Comparison of ENCODE assay signal across 12 mouse cellular contexts in the genomic region with DNA sequence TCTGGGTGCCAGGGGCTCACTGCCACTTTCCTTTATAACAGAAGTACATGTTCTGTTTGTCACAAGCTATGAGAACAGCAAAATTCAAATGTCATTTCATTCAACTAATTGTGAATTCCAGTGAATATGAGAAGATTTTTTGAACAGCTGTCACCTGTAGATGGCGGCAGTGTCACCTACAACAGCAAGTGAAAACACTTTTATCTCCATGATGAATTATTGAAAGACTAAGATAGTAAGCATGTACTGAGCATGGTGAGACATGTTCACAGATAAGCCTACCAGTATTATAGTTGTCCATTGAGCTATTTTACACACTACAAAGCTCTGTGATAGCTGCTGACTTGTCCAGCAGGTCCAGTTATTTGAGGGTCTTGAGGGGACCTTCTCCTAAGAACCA. TPM values are rescaled to one million over a fixed set of nuclear protein-coding genes. Genes with fewer than 3 reads are reported as not detected.
DNase-seq lines count a peak whose midpoint lies in the region; TF ChIP-seq lines count a peak whose summit lies in the region.
"Had no signal": no experiment of that assay in that cellular context is flagged by ENCODE, and none has a peak within 500 bp of the region (broad histone marks: within the 10 kb centered on the region; RNA-seq: fewer than 3 reads in every experiment).

No protein-coding gene starts in this region.

- peak; percentile 64 for TF ChIP-seq CTCF in left cerebral cortex, adult 2 months (IDR thresholded peaks at IDR 0.05)

- H3K36me3 ChIP-seq in forebrain, embryonic 10.5 days (replicated peaks), result no peaks in the 10 kb centered on the region
- H3K36me3 ChIP-seq: hindbrain, embryonic 15.5 days had no signal

- H3K27ac ChIP-seq in left cerebral cortex, adult 2 months, result no peak overlapping the region
- no peak overlapping the region for H3K27ac ChIP-seq in forebrain, embryonic 10.5 days
- H3K27ac ChIP-seq: hindbrain, embryonic 15.5 days had no signal

- H3K4me1 ChIP-seq in forebrain, embryonic 10.5 days, result no peaks in the 10 kb centered on the region
- H3K4me1 ChIP-seq: hindbrain, embryonic 15.5 days had no signal

- DNase-seq in adrenal gland, postnatal 36 days, result peak; percentile 10 to 44
- DNase-seq in adrenal gland, adult 8-10 months, result no peak
- peak in 1 of 2 experiments; percentile 11 for DNase-seq in left cerebral cortex, adult 2 months (ENCODE audit: extremely low spot score in 1 of 2, low spot score in 2 of 2)
- no peak for DNase-seq in left cerebral cortex, postnatal 36 days (ENCODE audit: low spot score in 2 of 2)
- DNase-seq in c-Kit-positive CD71-positive TER-119-positive erythroid progenitor cells, embryonic 14.5 days (ENCODE audit: low spot score), result peak; percentile 44
- DNase-seq in retina, embryonic 14.5 days (ENCODE audit: low spot score), result peak; percentile 70
- no peak for DNase-seq in forebrain, embryonic 10.5 days (ENCODE audit: extremely low spot score, low spot score)
- no peak for DNase-seq in spleen, postnatal 36 days (ENCODE audit: low spot score in 2 of 2)

- 0 out of 2 replicates have a peak, but pooled peaks cover 2% of the 10 kb centered on the region for H3K9me3 ChIP-seq in forebrain, embryonic 10.5 days
- H3K9me3 ChIP-seq: hindbrain, embryonic 15.5 days had no signal

- 91% methylated on average over 1 of the region's 1 CpGs for WGBS in forebrain, embryonic 10.5 days

- intact Hi-C loops in left cerebral cortex, adult 2 months (cut with DNase I), result no loop called here
- intact Hi-C loops in left cerebral cortex, postnatal 36 days (cut with DNase I), result no loop called here

- H3K4me3 ChIP-seq in left cerebral cortex, adult 2 months, result no peak overlapping the region
- H3K4me3 ChIP-seq in forebrain, embryonic 10.5 days, result no peak overlapping the region
- H3K4me3 ChIP-seq: hindbrain, embryonic 15.5 days had no signal

- no peaks in the 10 kb centered on the region for H3K27me3 ChIP-seq in forebrain, embryonic 10.5 days (ENCODE audit: poor library complexity, severe bottlenecking)
- H3K27me3 ChIP-seq: hindbrain, embryonic 15.5 days had no signal

RNA-seq across cellular contexts. Expression of gene Clec2e, which starts 12.6 kb away (rescaled TPM):
- not detected for total RNA-seq in adrenal gland, postnatal 36 days (2021)
- total RNA-seq in adrenal gland, adult 8-10 months (2022), result under 1 TPM in 1 of 4 experiments, not detected in 3; 0.19 TPM
- total RNA-seq in left cerebral cortex, adult 2 months (2021), result not detected
- total RNA-seq in left cerebral cortex, postnatal 36 days (2021), result not detected
- polyA plus RNA-seq in forebrain, embryonic 10.5 days (2016; fragmentation: Nextera tagmentation; extraction: Ambion mirVana), result not detected in 2 replicates
- total RNA-seq: common myeloid progenitor, adult 5-6 weeks had no signal
- polyA plus RNA-seq: C2C12; hindbrain, embryonic 15.5 days; testis, adult 2 months had no signal

RNA-seq across cellular contexts. Expression of gene Klrb1f, which starts 42.5 kb away (rescaled TPM):
- total RNA-seq in adrenal gland, postnatal 36 days (2021), result not detected
- total RNA-seq in adrenal gland, adult 8-10 months (2022), result under 1 TPM in 2 of 4 experiments, not detected in 2; 0.32 to 0.52 TPM
- total RNA-seq in left cerebral cortex, adult 2 months (2021), result not detected
- total RNA-seq in left cerebral cortex, postnatal 36 days (2021), result not detected
- 0.10 TPM in 1 of 2 replicates, not detected in the other for polyA plus RNA-seq in forebrain, embryonic 10.5 days (2016; fragmentation: Nextera tagmentation; extraction: Ambion mirVana)
- polyA plus RNA-seq: C2C12; testis, adult 2 months had no signal

Comparison
In these comparisons a context has a peak if more than half of its experiments do, and no peak if none do; other contexts are left out.
1. DNase-seq: peak in adrenal gland, postnatal 36 days (2 of 2), c-Kit-positive CD71-positive TER-119-positive erythroid progenitor cells, embryonic 14.5 days (single experiment) and retina, embryonic 14.5 days (single experiment); none in adrenal gland, adult 8-10 months (single experiment), left cerebral cortex, postnatal 36 days (0 of 2), forebrain, embryonic 10.5 days (single experiment) and spleen, postnatal 36 days (0 of 2).